Mouse (Mus musculus): ENCODE data around the gene Adap1. TPM values are rescaled to one million over a fixed set of nuclear protein-coding genes. Genes with fewer than 3 reads are reported as not detected.
"Not testable (repeated sequence)": the region's sequence is repeated elsewhere in the genome, so short reads cannot be mapped to it uniquely, and the experiment has no call there.

The Adap1 gene
- polyA plus RNA-seq, 1 experiment from 2014 or later, result 3.3 TPM

DNA sequence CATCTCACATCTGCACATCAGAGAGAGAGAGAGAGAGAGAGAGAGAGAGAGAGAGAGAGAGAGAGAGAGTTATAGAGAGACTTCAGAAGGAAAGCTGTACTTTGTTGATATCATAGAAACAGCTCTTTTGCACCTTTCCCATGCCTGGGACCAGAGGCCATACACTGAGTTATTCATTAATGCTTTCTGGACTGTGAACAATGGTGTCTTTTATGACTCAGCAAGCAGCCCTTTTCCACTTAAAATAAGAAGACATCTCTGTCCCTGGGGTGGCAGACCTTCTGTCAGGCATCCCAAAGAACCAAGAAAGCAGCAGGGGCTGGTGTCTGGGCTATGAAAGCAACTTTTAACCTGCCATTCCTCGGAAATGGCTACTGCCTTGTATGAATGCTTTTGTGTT is 21.8 kb upstream of the Adap1 start:
- 65% methylated on average over 1 of the region's 1 CpGs for WGBS
- H3K27ac ChIP-seq, result no peak overlapping the region
- peaks cover 20% of the 10 kb centered on the region for H3K4me1 ChIP-seq
- H3K9ac ChIP-seq, result no peak overlapping the region
- H3K27me3 ChIP-seq, result peaks cover 27% of the 10 kb centered on the region; the same call in 1 of the 2 replicates
- no peaks in the 10 kb centered on the region for H3K9me3 ChIP-seq
- H3K4me2 ChIP-seq, result no peak overlapping the region
- no peak for ATAC-seq (ENCODE audit: low FRiP score)
- no peak overlapping the region for H3K4me3 ChIP-seq (replicated peaks)
- peaks cover 6% of the 10 kb centered on the region for H3K36me3 ChIP-seq (replicated peaks)

DNA sequence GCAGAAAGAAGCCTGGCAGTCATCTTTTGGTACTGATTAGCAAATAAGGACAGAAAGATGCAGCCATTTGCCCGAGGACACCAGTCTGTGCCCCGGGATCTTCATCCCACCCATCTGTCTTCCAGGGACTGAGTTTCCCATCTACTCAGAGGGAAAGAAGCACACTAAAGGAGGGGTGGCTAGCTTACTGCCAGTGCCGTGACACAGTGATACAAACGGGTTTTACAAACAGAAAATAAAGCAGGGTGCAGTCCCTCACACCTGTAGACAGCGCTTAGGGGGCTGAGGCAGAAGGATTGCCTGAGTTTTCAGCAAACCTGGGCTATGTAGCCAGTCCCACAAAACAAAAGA is 19.9 kb upstream of the Adap1 start:
- 14% methylated on average over 5 of the region's 5 CpGs for WGBS
- Histone ChIP-seq H3K9ac (peak overlapping the region; percentile 85; the same call in 1 of the 2 replicates), H3K27me3 (peaks cover 15% of the 10 kb centered on the region; the same call in 1 of the 2 replicates), H3K27ac (peak overlapping the region; percentile 63; the same call in 1 of the 2 replicates), H3K4me3 (replicated peaks) (peak overlapping the region; percentile 82), H3K36me3 (replicated peaks) (peaks cover 21% of the 10 kb centered on the region), H3K4me2 (peak overlapping the region; percentile 96), H3K4me1 (peaks cover 15% of the 10 kb centered on the region), H3K9me3 (no peaks in the 10 kb centered on the region)
- ATAC-seq (ENCODE audit: low FRiP score), result peak; percentile 35

DNA sequence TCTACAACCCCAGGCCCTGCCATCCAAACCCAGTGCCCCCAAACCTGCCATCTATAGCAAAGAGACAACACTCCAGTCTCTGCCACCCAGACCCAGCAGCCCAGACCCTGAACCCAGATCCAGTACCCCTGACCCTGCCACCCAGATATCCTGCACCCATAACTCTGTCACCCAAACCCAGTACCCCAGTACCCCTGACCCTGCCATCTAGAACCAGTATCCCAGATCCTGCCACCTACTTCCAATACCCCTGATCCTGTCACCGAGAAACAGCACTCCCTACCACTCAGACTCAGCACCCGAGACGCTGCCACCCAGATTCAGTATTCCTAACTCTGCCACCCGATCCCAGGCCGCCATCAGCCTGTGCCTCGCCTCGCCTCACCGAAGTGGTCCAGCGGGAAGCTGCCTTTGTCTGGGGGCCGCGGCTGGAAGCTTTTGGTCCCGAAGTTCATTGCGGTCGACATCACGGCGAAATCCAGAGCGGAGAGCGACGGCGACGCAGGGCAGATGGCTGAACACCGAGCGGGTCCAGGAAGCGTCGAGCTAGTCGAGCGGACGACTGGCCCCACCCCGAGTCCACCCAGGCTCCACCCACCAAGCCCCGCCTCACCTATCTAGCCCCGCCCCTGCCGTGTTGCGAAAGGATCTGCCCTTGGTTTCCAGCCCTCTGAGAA is 19.4 kb upstream of the Adap1 start:
- ATAC-seq (ENCODE audit: low FRiP score), result peak; percentile 93
- Histone ChIP-seq H3K9me3 (no peaks in the 10 kb centered on the region), H3K27ac (peak overlapping the region; percentile 78), H3K4me1 (peaks cover 15% of the 10 kb centered on the region), H3K9ac (peak overlapping the region; percentile 85), H3K4me2 (peak overlapping the region; percentile 96), H3K36me3 (replicated peaks) (peaks cover 26% of the 10 kb centered on the region), H3K4me3 (replicated peaks) (peak overlapping the region; percentile 82), H3K27me3 (peaks cover 15% of the 10 kb centered on the region; the same call in 1 of the 2 replicates)
- 0% methylated on average over 33 of the region's 33 CpGs for WGBS

DNA sequence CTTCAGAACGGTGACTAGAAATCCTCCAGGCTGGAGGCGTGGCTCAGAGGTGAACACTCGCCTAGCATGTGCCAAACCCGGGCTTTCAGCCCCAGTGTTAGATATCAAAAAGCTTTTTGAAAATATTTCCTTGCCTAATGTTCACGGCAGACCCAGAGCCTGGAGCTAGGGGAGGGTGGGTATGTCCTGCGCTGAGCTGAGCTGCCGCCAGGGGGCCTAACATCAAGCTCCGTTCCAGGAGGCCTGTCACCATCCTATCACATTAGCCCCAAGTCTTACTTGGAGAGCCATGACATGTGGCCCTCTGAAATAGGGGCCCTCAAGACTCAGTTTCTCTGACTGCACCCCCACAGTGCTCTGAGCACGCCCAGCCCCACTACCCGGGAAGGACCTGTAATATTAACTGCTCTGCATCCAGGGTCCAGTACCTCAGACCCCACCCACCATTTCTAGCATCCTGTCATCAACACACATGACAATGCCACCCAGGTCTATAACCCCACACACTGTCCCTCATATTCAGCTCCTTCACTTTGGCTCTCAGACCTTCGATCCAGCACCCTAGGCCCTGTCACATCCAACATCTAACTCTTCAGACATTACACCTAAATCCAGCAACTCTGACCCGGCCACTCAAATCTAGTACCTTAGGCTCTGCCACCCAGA is 18.7 kb upstream of the Adap1 start:
- WGBS, result 7% methylated on average over 12 of the region's 12 CpGs
- Histone ChIP-seq H3K27ac (peak overlapping the region; percentile 78; the same call in 1 of the 2 replicates), H3K27me3 (peaks cover 15% of the 10 kb centered on the region; the same call in 1 of the 2 replicates), H3K9me3 (no peaks in the 10 kb centered on the region), H3K4me3 (replicated peaks) (peak overlapping the region; percentile 82), H3K36me3 (replicated peaks) (peaks cover 32% of the 10 kb centered on the region), H3K4me2 (peak overlapping the region; percentile 96), H3K9ac (peak overlapping the region; percentile 85), H3K4me1 (peaks cover 15% of the 10 kb centered on the region)
- peak; percentile 79 for ATAC-seq (ENCODE audit: low FRiP score)

DNA sequence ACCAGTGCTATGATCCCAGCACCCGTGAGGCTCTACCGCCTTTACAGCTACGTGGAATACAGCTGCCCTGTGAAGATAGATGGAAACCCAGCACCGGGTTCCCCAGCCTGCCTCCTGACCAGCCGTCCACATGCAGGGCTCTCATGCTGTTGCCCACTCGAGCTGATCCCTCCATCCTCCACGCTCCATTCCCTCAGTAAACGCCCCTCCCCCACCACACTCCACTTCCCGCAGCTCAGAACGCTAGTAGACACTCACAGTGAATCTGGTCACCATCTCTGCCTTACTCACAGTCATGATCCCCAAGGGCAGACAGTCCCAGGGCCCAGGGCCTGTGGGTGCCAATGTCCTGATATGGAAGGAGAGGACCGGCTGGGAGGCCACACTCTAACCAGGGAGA is 13.5 kb upstream of the Adap1 start:
- Histone ChIP-seq H3K9me3 (no peaks in the 10 kb centered on the region), H3K36me3 (replicated peaks) (peaks cover 79% of the 10 kb centered on the region), H3K4me3 (replicated peaks) (no peak overlapping the region), H3K9ac (no peak overlapping the region), H3K27ac (no peak overlapping the region), H3K4me2 (no peak overlapping the region), H3K27me3 (no peaks in the 10 kb centered on the region), H3K4me1 (peaks cover 5% of the 10 kb centered on the region)
- 87% methylated on average over 11 of the region's 11 CpGs for WGBS
- no peak for ATAC-seq (ENCODE audit: low FRiP score)

DNA sequence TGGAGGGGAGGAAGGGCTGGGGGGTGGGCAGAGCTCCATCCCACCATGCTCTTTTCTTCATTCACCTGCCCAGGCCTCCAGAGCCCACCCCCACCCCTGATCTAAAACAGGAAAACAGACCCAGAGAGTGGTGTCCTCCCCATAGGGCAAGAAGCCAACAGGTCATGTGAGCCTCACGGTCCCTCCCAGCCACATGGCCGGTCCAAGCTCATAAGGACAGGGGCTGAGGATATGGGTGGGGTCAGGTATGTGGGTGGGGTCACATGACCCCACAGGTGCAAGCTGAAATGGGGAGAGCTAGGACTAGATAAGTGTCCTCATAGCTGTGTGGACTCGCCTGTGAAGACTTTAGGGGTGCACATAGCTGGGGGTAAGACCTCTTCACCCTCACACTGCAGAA is 13.0 kb upstream of the Adap1 start:
- Histone ChIP-seq H3K9me3 (no peaks in the 10 kb centered on the region), H3K9ac (no peak overlapping the region), H3K4me2 (no peak overlapping the region), H3K4me1 (peaks cover under 1% of the 10 kb centered on the region; the same call in 1 of the 2 replicates), H3K27me3 (no peaks in the 10 kb centered on the region), H3K27ac (no peak overlapping the region), H3K4me3 (replicated peaks) (no peak overlapping the region), H3K36me3 (replicated peaks) (peaks cover 79% of the 10 kb centered on the region)
- WGBS, result 91% methylated on average over 3 of the region's 3 CpGs
- ATAC-seq (ENCODE audit: low FRiP score), result no peak

DNA sequence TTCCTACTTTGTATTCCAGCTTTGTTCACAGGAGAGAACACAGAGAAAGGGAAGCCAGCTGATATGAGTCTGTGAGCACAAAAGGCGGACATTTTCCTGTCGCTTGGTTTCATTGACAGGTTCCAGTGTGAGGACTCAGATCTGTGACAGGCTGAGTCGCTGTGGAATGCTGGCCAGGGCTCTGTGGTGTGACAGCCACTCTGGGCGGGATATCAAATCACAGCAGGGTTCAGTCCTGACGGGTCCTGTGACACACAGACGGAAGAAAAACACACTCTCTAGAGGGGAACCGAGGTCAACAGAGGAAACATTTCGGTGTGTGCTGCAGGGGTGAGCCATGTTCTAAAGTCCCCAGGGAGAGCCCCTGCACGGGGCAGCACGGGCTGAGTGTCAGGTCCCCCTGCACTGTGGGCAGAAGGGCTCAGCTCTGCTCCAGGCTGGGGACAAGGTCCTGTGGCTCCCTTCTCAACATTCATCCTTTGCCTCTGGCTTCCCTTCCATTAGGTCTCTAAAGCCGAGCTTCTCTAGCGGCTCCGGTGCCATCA is 12.5 kb upstream of the Adap1 start:
- no peak for ATAC-seq (ENCODE audit: low FRiP score)
- H3K9ac ChIP-seq, result no peak overlapping the region
- no peak overlapping the region for H3K27ac ChIP-seq
- peaks cover 79% of the 10 kb centered on the region for H3K36me3 ChIP-seq (replicated peaks)
- 82% methylated on average over 13 of the region's 13 CpGs for WGBS
- H3K4me1 ChIP-seq, result no peaks in the 10 kb centered on the region; the same call in 1 of the 2 replicates
- no peak overlapping the region for H3K4me3 ChIP-seq (replicated peaks)
- H3K9me3 ChIP-seq, result no peaks in the 10 kb centered on the region
- no peak overlapping the region for H3K4me2 ChIP-seq
- no peaks in the 10 kb centered on the region for H3K27me3 ChIP-seq

DNA sequence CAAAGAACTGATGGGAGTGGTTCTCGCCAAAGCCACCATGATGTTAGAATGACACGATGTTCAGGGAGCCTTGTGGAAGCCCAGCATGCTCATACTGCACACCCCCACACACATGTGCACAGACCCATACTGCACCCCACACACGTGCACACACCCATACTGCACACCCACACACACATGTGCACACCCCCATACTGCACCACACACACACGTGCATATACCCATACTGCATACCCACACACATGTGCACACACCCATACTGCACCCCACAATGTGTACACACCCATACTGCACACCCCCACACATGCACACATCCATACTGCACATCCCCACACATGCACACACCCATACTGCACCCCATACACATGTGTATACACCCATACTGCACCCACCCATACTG is 10.2 kb upstream of the Adap1 start:
- H3K27ac ChIP-seq, result no peak overlapping the region
- ATAC-seq (ENCODE audit: low FRiP score), result 0 out of 2 replicates have a peak, but pooled peaks have one; percentile 42

DNA sequence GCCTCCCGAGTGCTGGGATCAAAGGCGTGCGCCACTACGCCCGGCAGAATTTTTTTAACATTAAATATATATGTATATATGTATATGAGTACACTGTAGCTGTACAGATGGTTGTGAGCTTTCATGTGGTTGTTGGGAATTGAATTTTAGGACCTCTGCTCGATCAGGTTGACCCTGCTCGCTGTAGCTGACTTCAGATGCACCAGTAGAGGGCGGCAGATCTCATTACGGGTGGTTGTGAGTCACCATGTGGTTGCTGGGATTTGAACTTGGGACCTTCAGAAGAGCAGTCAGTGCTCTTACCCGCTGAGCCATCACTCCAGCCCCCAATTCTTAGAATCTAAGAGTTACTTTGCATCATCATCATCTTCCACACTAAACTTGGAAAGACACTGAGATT is 9.0 kb upstream of the Adap1 start:
- peaks cover 49% of the 10 kb centered on the region for H3K36me3 ChIP-seq (replicated peaks)
- H3K9me3 ChIP-seq; H3K9ac ChIP-seq; H3K27me3 ChIP-seq; H3K4me2 ChIP-seq; H3K4me1 ChIP-seq; H3K4me3 ChIP-seq (replicated peaks); H3K27ac ChIP-seq; ATAC-seq (ENCODE audit: low FRiP score): not testable (repeated sequence)
- 89% methylated on average over 10 of the region's 10 CpGs for WGBS

More for the DNA sequence above, 10.2 kb upstream of the Adap1 start:
- H3K36me3 ChIP-seq (replicated peaks), result peaks cover 61% of the 10 kb centered on the region
- no peak overlapping the region for H3K9ac ChIP-seq
- H3K27me3 ChIP-seq, result peaks cover 4% of the 10 kb centered on the region; the same call in 1 of the 2 replicates
- no peak overlapping the region for H3K4me3 ChIP-seq (replicated peaks)
- no peaks in the 10 kb centered on the region for H3K4me1 ChIP-seq
- H3K9me3 ChIP-seq, result no peaks in the 10 kb centered on the region
- 88% methylated on average over 4 of the region's 4 CpGs for WGBS
- no peak overlapping the region for H3K4me2 ChIP-seq

DNA sequence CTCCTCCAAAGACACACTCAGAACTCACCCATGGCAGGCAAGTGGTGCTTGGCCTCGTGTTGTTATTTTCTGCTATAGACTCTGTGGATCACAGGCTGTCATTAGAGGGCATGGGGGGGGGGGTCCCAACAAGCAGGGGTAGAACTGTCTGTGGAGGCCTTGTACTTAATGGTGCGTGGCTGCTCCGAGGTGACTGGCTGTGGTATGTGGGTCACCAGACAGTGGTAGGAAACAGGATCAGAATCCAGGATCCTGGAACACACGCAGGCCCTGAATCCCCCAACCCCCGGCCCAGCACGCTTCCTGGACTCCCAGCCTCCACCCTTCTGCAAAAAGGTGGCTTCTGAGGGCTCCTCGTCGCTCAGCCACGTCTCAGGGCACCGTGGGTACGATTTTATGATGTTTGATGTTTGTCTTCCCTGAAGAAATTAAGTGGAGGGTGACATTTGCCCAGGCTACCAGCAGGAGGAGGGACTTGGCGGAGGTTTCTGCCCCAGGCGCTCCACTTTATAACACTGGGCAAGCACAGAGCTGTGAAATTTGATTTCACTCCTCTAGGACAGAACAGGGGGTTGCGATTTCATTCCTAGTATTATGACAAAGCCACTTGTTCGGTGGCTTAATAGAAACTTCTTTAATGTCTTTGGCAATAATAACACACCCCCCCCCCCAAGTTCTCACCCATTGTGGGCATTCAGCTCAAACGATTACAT is 8.0 kb upstream of the Adap1 start:
- Histone ChIP-seq H3K27ac (no peak overlapping the region), H3K9me3 (no peaks in the 10 kb centered on the region), H3K27me3 (peaks cover 12% of the 10 kb centered on the region; the same call in 1 of the 2 replicates), H3K36me3 (replicated peaks) (peaks cover 39% of the 10 kb centered on the region), H3K9ac (no peak overlapping the region), H3K4me1 (no peaks in the 10 kb centered on the region), H3K4me3 (replicated peaks) (no peak overlapping the region), H3K4me2 (no peak overlapping the region)
- no peak for ATAC-seq (ENCODE audit: low FRiP score)
- 86% methylated on average over 16 of the region's 16 CpGs for WGBS

DNA sequence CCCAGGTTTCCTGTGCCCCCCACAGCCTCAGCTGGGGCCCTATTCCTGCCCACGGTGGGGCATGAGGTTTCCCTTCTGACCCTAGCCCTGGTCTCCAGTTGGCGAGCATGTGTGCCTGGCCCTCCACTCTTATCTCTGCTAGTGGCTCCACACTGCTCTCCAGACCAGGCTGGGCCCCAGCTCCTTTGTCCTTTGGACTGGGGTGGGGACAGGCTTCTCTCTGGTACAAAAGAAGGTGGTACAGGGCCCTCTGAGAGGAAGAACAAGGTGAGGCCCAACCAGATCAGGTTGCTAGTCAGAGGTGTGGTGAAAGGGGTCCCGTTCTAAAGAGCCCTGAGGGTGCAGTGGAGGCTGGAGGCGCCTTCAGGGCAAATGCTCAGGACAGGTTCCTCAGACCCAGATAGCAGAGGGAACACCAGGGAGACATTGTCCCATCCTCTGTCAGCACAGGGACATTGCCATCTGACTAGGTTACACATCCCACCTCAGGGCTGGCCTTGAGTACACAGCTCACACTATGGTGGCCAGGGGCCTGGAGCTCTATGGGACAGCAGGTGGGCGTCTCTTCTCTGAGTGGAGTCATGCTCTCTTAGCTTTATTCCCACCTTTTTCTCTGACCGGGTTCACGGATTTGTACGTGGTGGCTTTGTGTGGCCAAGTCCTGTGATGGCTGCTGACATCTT is 7.3 kb upstream of the Adap1 start:
- ATAC-seq (ENCODE audit: low FRiP score), result no peak
- peaks cover 32% of the 10 kb centered on the region for H3K36me3 ChIP-seq (replicated peaks)
- WGBS, result 83% methylated on average over 8 of the region's 8 CpGs
- H3K4me3 ChIP-seq (replicated peaks), result no peak overlapping the region
- H3K27ac ChIP-seq, result no peak overlapping the region
- H3K27me3 ChIP-seq, result peaks cover 15% of the 10 kb centered on the region; the same call in 1 of the 2 replicates
- no peak overlapping the region for H3K4me2 ChIP-seq
- H3K9ac ChIP-seq, result no peak overlapping the region
- no peaks in the 10 kb centered on the region for H3K4me1 ChIP-seq
- H3K9me3 ChIP-seq, result no peaks in the 10 kb centered on the region
